Mouse (Mus musculus): ENCODE results near the gene Fam172a.

DNA sequence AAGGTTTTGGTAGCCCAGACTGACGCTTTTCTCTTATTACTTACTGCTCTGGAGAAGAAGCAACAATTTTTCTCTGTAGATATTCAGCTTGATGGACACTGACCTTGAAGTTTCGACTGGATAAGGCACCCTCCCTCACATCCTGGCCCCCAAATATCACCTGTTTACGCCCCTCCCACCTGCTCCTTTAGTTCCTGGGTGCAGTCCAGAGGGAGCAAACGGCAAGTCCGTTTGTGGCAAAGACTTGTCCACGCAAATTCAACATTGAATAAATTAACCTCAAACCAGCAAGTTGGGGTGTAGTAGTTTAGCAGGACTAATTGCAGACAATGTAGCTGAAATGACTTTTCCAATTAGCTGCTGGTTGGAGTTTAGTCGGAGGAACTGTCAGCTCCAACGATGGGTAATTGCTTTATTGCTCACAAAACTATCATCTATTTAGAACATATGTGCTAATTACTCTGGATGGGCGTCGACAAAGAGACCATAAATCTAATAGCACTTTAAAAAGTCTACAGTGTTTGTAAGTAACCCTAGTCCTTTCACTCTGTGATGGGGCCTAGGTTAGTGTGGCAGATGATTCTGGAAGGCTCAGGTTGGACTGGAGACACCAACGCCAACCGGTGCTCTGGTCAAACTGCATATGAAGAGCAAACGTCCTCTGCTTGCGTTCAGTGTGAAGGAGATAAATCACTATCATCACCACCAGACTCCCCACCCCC, 507.0 kb downstream of the Fam172a start:
- TF ChIP-seq POLR2A (IDR thresholded peaks at IDR 0.05; ENCODE audit: low read depth, low read length) (no peak), CTCF (conservative IDR thresholded peaks at IDR 0.05; ENCODE audit: insufficient read depth, insufficient read length, low read depth, low read length) (no peak)
